Mouse (Mus musculus) layer of hippocampus, adult 11-12 months (tissue): ENCODE measurements around the gene Gm37240.

Source experiments
- DNase-seq: peaks from one replicate; pipeline ENCODE4 v3.0.0; 2022; ENCODE audit warnings: low spot score

Gm37240 gene

GRCm38 (mm10) chr3:84769411-84769810 is 1117.9 kb downstream of the Gm37240 start:
- DNase-seq = no peak

GRCm38 (mm10) chr3:84768940-84769339 is 1118.4 kb downstream of the Gm37240 start:
- DNase-seq = no peak

GRCm38 (mm10) chr3:84753816-84754215 is 1133.5 kb downstream of the Gm37240 start:
- DNase-seq = no peak

GRCm38 (mm10) chr3:84749222-84749621 is 1138.1 kb downstream of the Gm37240 start:
- DNase-seq = no peak

GRCm38 (mm10) chr3:84748139-84748538 is 1139.2 kb downstream of the Gm37240 start:
- DNase-seq = no peak

GRCm38 (mm10) chr3:84745537-84746189 is 1141.7 kb downstream of the Gm37240 start:
- peak; percentile 68 for DNase-seq

- DNase-seq = no peak
Observed at GRCm38 (mm10) chr3:84744707-84745106, 1142.6 kb downstream of the Gm37240 start.

GRCm38 (mm10) chr3:84740050-84740596 is 1147.2 kb downstream of the Gm37240 start:
- DNase-seq = no peak

- no peak for DNase-seq
Observed at GRCm38 (mm10) chr3:84737137-84737536, 1150.2 kb downstream of the Gm37240 start.

GRCm38 (mm10) chr3:84735716-84736115 is 1151.6 kb downstream of the Gm37240 start:
- DNase-seq = no peak

- DNase-seq = no peak
Observed at GRCm38 (mm10) chr3:84732516-84732915, 1154.8 kb downstream of the Gm37240 start.

- DNase-seq = no peak
Observed at GRCm38 (mm10) chr3:84732016-84732502, 1155.3 kb downstream of the Gm37240 start.

- no peak for DNase-seq
Observed at GRCm38 (mm10) chr3:84731403-84732015, 1155.8 kb downstream of the Gm37240 start.

GRCm38 (mm10) chr3:84731003-84731402 is 1156.3 kb downstream of the Gm37240 start:
- DNase-seq = no peak

- DNase-seq = no peak
Observed at GRCm38 (mm10) chr3:84729806-84730205, 1157.5 kb downstream of the Gm37240 start.

- no peak for DNase-seq
Observed at GRCm38 (mm10) chr3:84723996-84724395, 1163.3 kb downstream of the Gm37240 start.

GRCm38 (mm10) chr3:84722680-84723079 is 1164.6 kb downstream of the Gm37240 start:
- no peak for DNase-seq

GRCm38 (mm10) chr3:84715073-84715768 is 1172.1 kb downstream of the Gm37240 start:
- no peak for DNase-seq

GRCm38 (mm10) chr3:84712941-84713340 is 1174.4 kb downstream of the Gm37240 start:
- DNase-seq = no peak

- no peak for DNase-seq
Observed at GRCm38 (mm10) chr3:84710723-84711122, 1176.6 kb downstream of the Gm37240 start.

- no peak for DNase-seq
Observed at GRCm38 (mm10) chr3:84709967-84710366, 1177.4 kb downstream of the Gm37240 start.

GRCm38 (mm10) chr3:84709100-84709499 is 1178.2 kb downstream of the Gm37240 start:
- DNase-seq = no peak

- DNase-seq = no peak
Observed at GRCm38 (mm10) chr3:84708469-84708868, 1178.8 kb downstream of the Gm37240 start.
